Mouse (Mus musculus) stomach, embryonic 15.5 days (tissue): Measurements from ENCODE around the gene Srbd1. TPM values are rescaled to one million over a fixed set of nuclear protein-coding genes. Genes with fewer than 3 reads are reported as not detected.

ENCODE experiments used
- polyA plus RNA-seq: library from polyadenylated mRNA; unstranded; fragments of >200 nt; fragmentation: Nextera tagmentation; extraction: Ambion mirVana; gene quantifications from 2 replicates; pipeline ENCODE4 v1.2.1, GENCODE M21; 2015

Srbd1 gene
- polyA plus RNA-seq, 1 experiment from 2014 or later, result 13.3 TPM

Other genes starting within 250 kb of the Srbd1 start
- 6.3 and 6.5 TPM in 2 replicates for gene Prkce, start 22.6 kb upstream of the Srbd1 start, polyA plus RNA-seq